Mouse (Mus musculus) liver (tissue): ENCODE data around the gene Tuba8.
A peak's percentile ranks its signal among the peaks of the same experiment; 100 is the strongest.

ENCODE experiments used
- DNase-seq: peaks from one replicate; pipeline ENCODE4 v3.0.0-alpha.2; 2020; ENCODE audit warnings: mixed read lengths

Gene Tuba8

DNA sequence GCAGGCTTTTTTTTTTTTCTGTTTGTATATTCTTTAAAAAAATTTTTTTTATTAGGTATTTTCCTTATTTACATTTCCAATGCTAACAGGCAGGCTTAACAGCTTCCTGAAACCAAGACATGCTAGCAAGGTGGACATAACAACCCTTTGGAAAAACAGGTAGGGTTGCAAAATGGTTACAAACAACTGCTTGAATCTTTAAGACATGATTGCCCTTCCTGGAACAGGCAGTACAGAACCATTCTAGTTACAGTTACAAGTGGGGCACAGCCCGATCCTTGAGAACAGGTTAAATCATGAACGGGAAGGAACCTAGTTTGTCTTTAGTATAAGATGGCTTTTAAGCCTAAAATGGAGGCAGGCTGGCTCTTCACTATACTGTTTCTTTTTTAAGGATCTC, 25.9 kb downstream of the Tuba8 start:
- no peak for DNase-seq

DNA sequence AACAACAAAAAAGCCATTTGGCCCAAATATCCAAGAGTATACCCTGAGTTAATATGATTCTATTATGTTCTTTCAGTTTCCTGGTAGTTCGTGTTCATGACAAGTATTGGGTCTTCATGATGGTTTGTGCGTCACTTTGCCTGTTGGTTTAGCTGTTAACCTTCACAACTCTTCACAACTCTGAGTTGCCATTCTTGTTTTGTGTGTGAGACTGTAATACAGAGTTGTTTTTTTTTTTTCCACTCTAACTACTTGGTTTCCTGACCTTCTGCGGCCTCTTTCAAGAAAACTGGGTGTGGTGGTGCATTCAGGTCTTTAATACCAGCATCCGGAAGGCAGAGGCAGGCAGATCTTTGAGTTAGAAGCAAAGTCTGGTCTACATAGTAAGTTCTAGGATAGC, 27.7 kb downstream of the Tuba8 start:
- DNase-seq, result no peak

DNA sequence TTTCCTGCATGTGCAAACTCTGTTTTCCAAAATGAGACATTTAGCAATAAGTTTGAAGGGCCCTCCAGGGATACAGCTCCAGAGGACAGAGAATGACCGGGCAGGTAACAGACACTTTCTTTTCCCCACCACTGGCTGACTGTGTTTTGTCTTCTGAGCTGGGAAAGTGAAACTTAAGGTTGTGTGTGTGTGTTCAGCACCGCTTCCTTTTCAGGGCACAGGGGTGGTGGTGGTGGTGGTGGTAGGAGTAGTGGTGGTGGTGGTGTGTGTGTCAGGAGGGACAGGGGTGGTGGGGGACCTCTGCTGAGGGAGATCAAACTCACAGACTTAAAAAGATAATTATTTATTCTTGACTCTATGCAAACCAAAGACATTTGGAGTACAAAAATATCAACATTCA, 31.3 kb downstream of the Tuba8 start:
- no peak for DNase-seq

DNA sequence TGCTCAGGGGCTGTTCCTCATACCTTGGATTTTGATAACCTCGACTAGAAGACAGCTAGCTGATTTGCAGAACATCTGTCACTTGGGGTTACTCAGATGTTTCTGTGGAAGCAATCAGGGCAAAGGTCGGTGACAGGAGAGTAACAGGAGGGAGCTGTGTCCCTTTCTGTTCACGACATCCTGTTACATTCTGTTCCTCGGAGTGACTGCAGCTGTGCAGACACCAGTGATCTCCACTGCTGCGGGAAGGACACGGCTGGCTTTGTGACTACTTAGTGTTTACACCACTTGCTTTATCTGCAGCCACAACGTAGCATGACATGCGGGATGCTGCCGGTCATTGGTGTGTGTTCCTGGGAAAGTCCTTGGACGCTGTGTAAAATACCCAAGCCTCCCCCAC, 32.7 kb downstream of the Tuba8 start:
- no peak for DNase-seq

DNA sequence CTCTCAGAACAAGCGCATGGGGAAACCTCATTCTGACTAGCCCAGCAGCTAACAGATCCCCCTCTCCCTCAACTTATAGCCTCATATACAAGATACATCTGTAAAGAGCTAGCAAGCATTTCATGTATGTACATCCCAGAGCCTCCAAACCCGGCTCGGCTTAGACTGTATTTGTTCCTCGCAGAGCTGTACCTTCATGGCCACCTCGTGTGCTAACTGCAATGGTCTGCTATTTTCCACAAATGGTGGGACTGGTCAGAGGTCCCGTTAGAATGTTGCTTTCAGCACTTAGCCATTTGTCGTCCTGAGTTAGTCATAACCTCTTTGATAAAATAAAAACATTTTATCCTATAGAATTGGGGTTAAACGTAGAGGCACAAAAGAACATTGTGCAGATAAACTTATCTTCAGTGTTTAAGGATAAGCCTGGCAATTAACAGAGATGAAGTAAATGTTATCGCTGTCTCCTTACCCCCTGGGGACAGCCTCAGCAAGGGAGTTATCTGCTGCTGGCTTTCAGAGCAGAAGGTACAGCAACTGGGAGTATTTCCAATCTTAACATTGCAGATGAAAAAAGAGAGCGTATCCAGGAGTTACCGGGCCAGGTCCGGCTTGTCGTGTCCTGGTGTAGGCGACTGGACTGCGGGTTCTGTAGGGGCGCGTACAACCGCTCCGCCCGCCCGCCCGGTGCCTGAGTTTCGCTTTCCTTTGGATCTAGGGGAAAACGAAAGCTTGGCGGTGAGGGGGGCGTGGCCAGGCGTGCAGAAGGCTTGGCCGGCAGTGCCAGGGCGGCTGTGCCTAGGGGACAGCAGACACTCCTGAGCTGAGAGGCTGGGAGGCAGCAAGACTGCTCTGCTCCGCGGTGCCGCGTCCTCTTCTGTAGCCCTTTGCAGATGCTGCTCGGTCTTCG, 34.9 kb downstream of the Tuba8 start, which contains the start of gene Usp18:
TSS of gene Usp18 (plus strand) at position 780 of the 910 bp plus-strand sequence.
- peak; percentile 89 for DNase-seq

DNA sequence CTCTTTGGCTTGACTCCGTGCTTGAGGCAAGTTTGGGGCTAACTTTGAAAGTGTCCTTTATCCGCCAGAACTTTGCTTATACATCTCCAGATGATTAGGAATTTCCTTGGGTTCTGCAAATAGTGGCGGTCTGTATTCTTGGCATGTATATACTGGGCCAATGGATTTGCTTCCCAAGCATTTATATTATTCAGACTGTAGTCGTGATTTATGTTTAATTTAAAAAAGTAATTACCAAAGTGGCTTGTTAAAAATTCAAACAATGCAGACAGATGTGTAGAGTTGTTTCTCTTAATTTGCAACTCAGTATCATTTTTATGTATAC, 35.5 kb downstream of the Tuba8 start:
- no peak for DNase-seq

DNA sequence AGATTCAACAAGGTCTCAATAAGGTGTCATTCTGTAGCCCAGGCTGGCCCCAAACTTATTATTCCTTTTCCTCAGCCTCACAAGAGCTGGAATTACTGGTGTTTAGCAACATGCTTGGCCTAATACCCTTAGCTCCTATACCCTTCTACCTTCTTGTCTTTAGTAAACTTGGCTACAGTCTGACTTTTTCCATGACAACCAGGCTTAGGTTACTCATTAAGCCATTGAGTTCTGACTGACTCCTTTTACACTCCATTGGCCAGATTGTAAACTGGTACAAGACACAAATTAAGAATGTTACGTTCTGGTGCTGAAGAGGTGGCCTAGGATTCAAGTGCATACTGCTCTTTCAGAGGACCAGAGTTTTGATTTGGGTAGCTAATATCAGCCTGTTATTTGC, 39.9 kb downstream of the Tuba8 start:
- DNase-seq, result no peak

DNA sequence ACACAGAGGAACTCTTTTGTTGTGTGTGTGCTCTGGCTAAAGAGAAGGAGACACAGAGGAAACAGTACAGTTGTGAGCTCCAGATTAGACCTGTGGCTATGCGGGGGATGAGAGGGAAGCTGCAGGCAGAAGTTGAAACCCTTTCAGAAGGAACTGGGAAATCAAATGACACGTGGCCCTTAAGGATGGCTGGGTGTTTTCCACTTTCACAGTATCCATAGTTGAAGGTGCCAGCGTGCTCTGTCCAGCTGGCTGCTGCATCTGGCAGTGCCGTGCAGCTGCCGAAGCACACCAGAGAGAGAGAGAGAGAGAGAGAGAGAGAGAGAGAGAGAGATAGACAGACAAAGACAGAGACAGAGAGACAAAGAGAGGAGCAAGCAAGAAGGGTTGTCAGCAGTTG, 40.8 kb downstream of the Tuba8 start:
- DNase-seq, result no peak

DNA sequence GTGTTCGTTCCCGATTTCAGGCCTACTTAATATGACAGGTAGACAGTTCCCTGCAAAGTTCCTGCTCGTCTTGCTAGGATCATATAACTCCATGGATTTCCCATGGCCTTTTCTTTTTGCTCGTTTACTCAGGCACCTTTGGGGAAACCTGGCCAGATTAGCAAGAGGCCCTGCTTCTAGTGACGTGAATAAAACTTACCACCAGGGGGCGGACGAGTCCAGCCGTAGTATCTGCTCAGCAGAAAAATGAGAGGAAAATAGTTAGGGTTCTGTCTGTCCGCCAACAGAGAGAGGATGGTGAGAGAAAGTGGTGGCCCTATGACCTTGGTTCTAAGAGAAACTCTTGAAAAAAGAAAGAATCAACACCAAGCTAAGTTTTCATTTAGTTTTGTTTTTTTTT, 50.1 kb downstream of the Tuba8 start:
- DNase-seq, result peak; percentile 75

DNA sequence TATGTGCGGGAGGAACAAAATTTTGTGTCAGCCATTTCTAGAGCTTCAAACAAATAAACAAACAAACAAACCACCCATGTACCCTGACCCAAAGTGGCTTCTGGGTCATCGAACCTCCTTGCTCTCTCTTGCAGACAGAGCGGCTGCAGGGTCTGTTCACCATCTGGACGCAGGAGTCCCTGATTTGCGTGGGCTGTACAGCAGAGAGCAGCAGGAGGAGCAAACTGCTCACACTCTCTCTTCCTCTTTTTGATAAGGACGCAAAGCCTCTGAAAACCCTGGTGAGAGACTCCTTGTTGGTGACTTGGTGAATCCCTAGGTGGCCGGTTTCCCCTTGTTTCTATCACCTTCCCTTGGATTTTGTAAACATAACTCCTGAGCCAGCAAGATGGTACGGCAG, 50.7 kb downstream of the Tuba8 start:
- no peak for DNase-seq

DNA sequence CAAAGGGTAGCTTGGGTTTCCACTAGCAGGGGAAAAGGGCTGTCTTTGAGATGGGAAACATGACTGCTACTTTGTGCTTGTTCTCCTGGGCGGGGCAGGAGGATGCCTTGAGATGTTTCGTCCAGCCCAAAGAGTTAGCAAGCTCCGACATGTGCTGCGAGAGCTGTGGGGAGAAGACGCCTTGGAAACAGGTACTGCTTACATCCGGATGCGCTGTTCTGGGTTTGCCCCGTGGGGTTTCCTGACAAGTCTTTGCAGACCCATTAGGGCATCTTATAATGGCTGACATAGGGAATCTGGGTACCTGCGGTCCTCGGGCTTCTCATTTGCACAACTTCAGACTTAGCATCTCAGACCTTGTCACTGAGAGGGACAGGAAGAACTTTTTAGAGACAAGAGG, 51.5 kb downstream of the Tuba8 start:
- no peak for DNase-seq

DNA sequence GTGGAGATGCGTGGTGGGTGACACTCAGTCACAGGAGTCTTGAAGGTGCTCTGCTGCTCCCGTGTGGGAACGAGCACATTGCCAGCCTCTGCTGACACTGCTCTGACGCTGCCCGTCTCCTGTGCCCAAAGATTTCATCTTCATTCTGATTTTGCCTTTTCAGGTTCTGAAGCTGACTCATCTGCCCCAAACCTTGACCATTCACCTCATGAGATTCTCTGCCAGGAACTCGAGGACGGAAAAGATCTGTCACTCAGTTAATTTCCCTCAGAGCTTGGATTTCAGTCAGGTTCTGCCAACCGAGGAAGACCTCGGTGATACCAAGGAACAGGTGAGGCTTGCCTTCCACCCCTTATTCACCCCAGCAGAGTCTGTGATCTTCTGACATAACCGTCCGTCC, 52.0 kb downstream of the Tuba8 start:
- DNase-seq, result no peak

DNA sequence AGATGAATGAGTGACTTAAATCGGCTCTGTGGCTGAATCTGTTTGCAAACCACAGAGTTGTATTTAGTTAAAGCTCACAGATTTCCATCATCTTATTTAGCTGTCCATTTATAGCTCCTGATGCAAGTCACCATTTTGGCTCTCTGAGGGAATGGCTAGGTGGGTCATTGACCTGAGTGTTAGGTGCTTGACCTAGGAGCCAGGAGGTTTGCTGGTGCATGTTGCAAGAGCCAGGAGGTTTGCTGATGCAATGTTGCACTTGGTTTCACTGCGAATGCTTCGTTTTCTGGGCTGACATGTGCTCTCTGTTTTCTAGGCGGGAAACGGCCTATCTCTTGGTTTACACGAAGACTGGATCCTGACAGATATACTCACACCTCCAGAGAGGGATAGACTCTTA, 59.7 kb downstream of the Tuba8 start:
- no peak for DNase-seq

DNA sequence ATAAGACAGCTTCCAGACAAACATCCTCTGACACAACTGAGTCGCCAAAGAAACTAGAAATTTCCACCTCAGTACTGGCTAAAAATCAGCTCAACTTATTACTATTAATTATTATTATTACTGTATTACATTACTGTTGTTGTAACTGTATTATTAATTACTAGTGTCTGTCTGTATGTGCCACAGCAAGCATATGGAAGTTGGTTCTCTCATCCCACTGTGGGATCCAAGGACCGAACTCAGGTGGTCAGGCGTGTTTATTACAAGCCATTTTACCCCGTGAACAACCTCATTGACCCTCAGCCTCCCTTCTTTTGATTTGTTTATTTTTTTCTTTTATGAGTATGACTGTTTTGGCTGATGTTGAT, 61.2 kb downstream of the Tuba8 start:
- no peak for DNase-seq

DNA sequence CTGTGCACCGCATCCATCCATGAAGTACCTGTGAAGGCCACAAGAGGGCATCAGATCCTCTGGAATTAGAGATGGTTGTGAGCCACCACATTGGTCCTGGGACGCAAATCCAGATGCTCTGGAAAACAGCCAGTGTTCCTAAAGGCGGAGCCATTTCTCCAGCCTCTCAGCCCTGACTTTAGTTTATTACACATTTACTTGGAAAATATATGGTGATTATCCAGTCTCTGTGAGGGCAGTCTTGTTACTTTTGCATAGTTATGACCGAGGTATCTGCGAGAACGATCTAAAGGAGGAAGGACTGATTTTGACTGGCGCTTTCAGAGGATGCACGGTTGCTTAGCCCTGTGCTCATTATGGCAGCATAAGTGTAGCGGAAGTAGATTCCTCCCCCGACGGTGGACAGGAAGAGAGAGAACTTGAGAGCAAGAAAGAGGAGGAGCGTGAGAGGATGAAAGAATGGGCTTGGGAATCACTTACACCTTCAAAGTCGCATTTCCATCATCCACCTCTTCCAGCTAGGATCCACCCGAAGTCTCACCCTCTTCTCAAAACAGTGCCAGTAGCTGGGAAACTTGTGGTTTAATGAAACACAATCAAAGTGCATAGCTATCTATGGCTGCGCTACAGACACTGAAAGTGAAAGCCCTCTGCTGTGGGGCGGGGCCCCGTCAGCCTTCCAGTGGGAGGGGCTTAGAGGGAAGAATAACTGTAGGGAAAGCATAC, 61.7 kb downstream of the Tuba8 start:
- DNase-seq, result peak; percentile 75

DNA sequence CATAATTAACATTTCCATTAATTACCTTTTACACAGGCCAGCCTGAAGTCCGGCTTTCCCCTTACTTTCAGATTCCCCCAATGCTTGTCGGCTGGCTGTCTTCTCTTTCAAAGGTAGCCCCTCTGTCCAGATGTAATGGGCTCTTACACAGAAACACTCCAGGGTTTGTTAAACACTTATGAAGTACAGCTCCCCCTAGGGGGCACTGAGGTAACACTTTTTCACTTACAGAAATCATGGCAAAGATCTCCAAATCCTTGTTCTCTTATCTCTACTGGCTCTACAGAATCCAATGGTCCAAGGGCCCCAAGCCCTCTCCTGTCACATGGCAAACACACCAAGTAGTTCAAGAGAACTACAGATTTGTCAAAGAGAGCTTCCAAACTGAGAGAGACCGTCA, 63.9 kb downstream of the Tuba8 start:
- DNase-seq, result peak; percentile 27
